Mouse (Mus musculus) heart, adult 2 months (tissue): ENCODE measurements around the gene Gm10447. TPM values are rescaled to one million over a fixed set of nuclear protein-coding genes. Genes with fewer than 3 reads are reported as not detected.

Source experiments
- DNase-seq, 2 experiments: peaks; one replicate each; pipeline ENCODE4 v3.0.0; 2021
- H3K27ac ChIP-seq: fragments of 200-600 bp; 2 replicates; pipeline ENCODE4 v1.8.1; 2022
- H3K27me3 ChIP-seq: fragments of 200-500 bp; 2 replicates; pipeline ENCODE4 v1.6.1; 2012; ENCODE audit warnings: mild to moderate bottlenecking, low read length, inconsistent platforms, mixed read lengths; ENCODE audit not compliant: control insufficient read depth, insufficient read depth
- H3K36me3 ChIP-seq: fragments of 200-500 bp; 2 replicates; pipeline ENCODE4 v1.6.1; 2012; ENCODE audit warnings: low read length, inconsistent platforms; ENCODE audit not compliant: control insufficient read depth, insufficient read depth
- H3K4me1 ChIP-seq: fragments of 200-500 bp; 2 replicates; pipeline ENCODE4 v1.6.1; 2011; ENCODE audit warnings: low read length; ENCODE audit not compliant: control insufficient read depth, insufficient read depth
- H3K4me3 ChIP-seq: fragments of 200-600 bp; 2 replicates; pipeline ENCODE4 v1.8.1; 2022
- H3K79me2 ChIP-seq: fragments of 200-500 bp; replicated peaks from 2 replicates; pipeline ENCODE4 v1.6.1; 2012; ENCODE audit warnings: mild to moderate bottlenecking, inconsistent platforms, low read length, moderate library complexity, mixed read lengths; ENCODE audit not compliant: control insufficient read depth, insufficient read depth
- H3K9ac ChIP-seq: fragments of 200-500 bp; 2 replicates; pipeline ENCODE4 v1.6.1; 2012; ENCODE audit warnings: low read depth, mild to moderate bottlenecking, control low read depth, inconsistent platforms, low read length, mixed read lengths
- CTCF ChIP-seq: fragments of 200-600 bp; IDR thresholded peaks from 2 replicates; pipeline ENCODE4 v1.8.1; 2022; ENCODE audit warnings: antibody characterized with exemption, mild to moderate bottlenecking, moderate library complexity
- EP300 ChIP-seq: fragments of 200-500 bp; IDR thresholded peaks from 2 replicates; pipeline ENCODE4 v1.6.1; 2011; ENCODE audit warnings: low read depth, low read length, control low read depth; ENCODE audit not compliant: insufficient read depth
- POLR2A ChIP-seq: fragments of 200-500 bp; IDR thresholded peaks from 2 replicates; pipeline ENCODE4 v1.6.1; 2011; ENCODE audit warnings: mild to moderate bottlenecking, low read depth, low read length, control low read depth; ENCODE audit not compliant: insufficient read depth
- WGBS: fragments of 180-500 bp; shearing (Covaris S2); methylation state at CpG from one replicate; pipeline ENCODE4 v1.1.7; 2018; 5-methylcytosine and 5-hydroxymethylcytosine counted together
- intact Hi-C: fragments of 180-260 bp; cut with DNase I; formaldehyde crosslinking; loops from one replicate; pipeline ENCODE4 v1.15.1; 2025
- polyA plus RNA-seq: library from polyadenylated mRNA; depleted of rRNA; stranded (reverse); fragments of >200 nt; gene quantifications from 2 replicates; pipeline ENCODE4 v1.2.3, GENCODE M21; 2012
- total RNA-seq, 2 experiments: library from RNA; stranded (reverse); gene quantifications; 2 replicates each; pipeline ENCODE4 v1.2.3; 2021

The Gm10447 gene
- total and polyA plus RNA-seq, 3 experiments, result not detected

GRCm38 (mm10) chr11:53452396-53452795 is 4.5 kb downstream of the Gm10447 start:
- WGBS, result 91% methylated on average over 9 of the region's 9 CpGs
- Histone ChIP-seq H3K4me3 (no peak overlapping the region), H3K4me1 (peaks cover 6% of the 10 kb centered on the region), H3K79me2 (no peaks in the 10 kb centered on the region), H3K27me3 (no peaks in the 10 kb centered on the region), H3K9ac (no peak overlapping the region), H3K27ac (no peak overlapping the region), H3K36me3 (no peaks in the 10 kb centered on the region)
- intact Hi-C loops, result no loop called here
- peak in 1 of 2 experiments; percentile 30 for DNase-seq
- TF ChIP-seq EP300 (no peak), CTCF (no peak), POLR2A (no peak)

- Histone ChIP-seq H3K4me1 (peaks cover 4% of the 10 kb centered on the region; the same call in 1 of the 2 replicates), H3K27me3 (no peaks in the 10 kb centered on the region), H3K79me2 (no peaks in the 10 kb centered on the region), H3K4me3 (no peak overlapping the region), H3K36me3 (no peaks in the 10 kb centered on the region), H3K27ac (no peak overlapping the region), H3K9ac (no peak overlapping the region)
- DNase-seq, result no peak
- no peak for TF ChIP-seq CTCF
- no peak for TF ChIP-seq POLR2A
- 59% methylated on average over 2 of the region's 2 CpGs for WGBS
- intact Hi-C loops, result no loop called here
Measured at GRCm38 (mm10) chr11:53451361-53451760, 5.5 kb downstream of the Gm10447 start.

- Histone ChIP-seq H3K9ac (no peak overlapping the region), H3K4me1 (peaks cover 4% of the 10 kb centered on the region; the same call in 1 of the 2 replicates), H3K79me2 (no peaks in the 10 kb centered on the region), H3K27me3 (no peaks in the 10 kb centered on the region), H3K4me3 (no peak overlapping the region), H3K36me3 (no peaks in the 10 kb centered on the region), H3K27ac (no peak overlapping the region)
- intact Hi-C loops, result no loop called here
- no peak for DNase-seq
- no peak for TF ChIP-seq POLR2A
- TF ChIP-seq EP300, result no peak
- no peak for TF ChIP-seq CTCF
- 18% methylated on average over 15 of the region's 15 CpGs for WGBS
Measured at GRCm38 (mm10) chr11:53450070-53450705, 6.7 kb downstream of the Gm10447 start.

GRCm38 (mm10) chr11:53448529-53448928 is 8.4 kb downstream of the Gm10447 start:
- intact Hi-C loops, result no loop called here
- H3K4me3 ChIP-seq, result no peak overlapping the region

GRCm38 (mm10) chr11:53447996-53448395 is 8.9 kb downstream of the Gm10447 start:
- WGBS, result 88% methylated on average over 8 of the region's 8 CpGs
- H3K36me3 ChIP-seq, result no peaks in the 10 kb centered on the region
- H3K79me2 ChIP-seq, result no peaks in the 10 kb centered on the region
- H3K9ac ChIP-seq, result no peak overlapping the region
- H3K27me3 ChIP-seq, result no peaks in the 10 kb centered on the region
- no peak for TF ChIP-seq EP300
- no peak for TF ChIP-seq POLR2A
- no peak for TF ChIP-seq CTCF
- DNase-seq, result no peak
- H3K4me1 ChIP-seq, result peaks cover 4% of the 10 kb centered on the region; the same call in 1 of the 2 replicates
- intact Hi-C loops, result no loop called here
- H3K4me3 ChIP-seq, result no peak overlapping the region
- H3K27ac ChIP-seq, result no peak overlapping the region; the same call in 1 of the 2 replicates

More at GRCm38 (mm10) chr11:53448529-53448928, 8.4 kb downstream of the Gm10447 start:
- WGBS, result 82% methylated on average over 1 of the region's 1 CpGs
- no peak for TF ChIP-seq EP300
- no peak for TF ChIP-seq POLR2A
- no peaks in the 10 kb centered on the region for H3K36me3 ChIP-seq
- no peaks in the 10 kb centered on the region for H3K27me3 ChIP-seq
- no peaks in the 10 kb centered on the region for H3K79me2 ChIP-seq
- H3K4me1 ChIP-seq, result peaks cover 4% of the 10 kb centered on the region; the same call in 1 of the 2 replicates
- H3K9ac ChIP-seq, result no peak overlapping the region
- peak; percentile 77 to 78 for DNase-seq
- H3K27ac ChIP-seq, result no peak overlapping the region; the same call in 1 of the 2 replicates

GRCm38 (mm10) chr11:53446183-53446582 is 10.7 kb downstream of the Gm10447 start:
- intact Hi-C loops, result no loop called here

More at GRCm38 (mm10) chr11:53446183-53446582, 10.7 kb downstream of the Gm10447 start:
- WGBS, result 92% methylated on average over 13 of the region's 13 CpGs
- Histone ChIP-seq H3K27ac (no peak overlapping the region), H3K36me3 (no peaks in the 10 kb centered on the region), H3K9ac (no peak overlapping the region), H3K79me2 (no peaks in the 10 kb centered on the region), H3K4me1 (peaks cover 6% of the 10 kb centered on the region; the same call in 1 of the 2 replicates), H3K27me3 (no peaks in the 10 kb centered on the region), H3K4me3 (no peak overlapping the region)
- no peak for DNase-seq
- TF ChIP-seq EP300 (no peak), CTCF (no peak), POLR2A (no peak)
